Mouse (Mus musculus) urinary bladder, postnatal 10 days (tissue): Measurements from ENCODE around the gene Ptpn7.

Source experiments
- DNase-seq: peaks from one replicate; pipeline ENCODE4 v3.0.0; 2022; ENCODE audit warnings: low spot score

Ptpn7 gene

GRCm38 (mm10) chr1:135159074-135159473, 26.6 kb downstream of the Ptpn7 start:
- no peak for DNase-seq

- no peak for DNase-seq
These were observed 27.1 kb downstream of the Ptpn7 start for GRCm38 (mm10) chr1:135159556-135160123.

- DNase-seq, result no peak
These were observed 28.0 kb downstream of the Ptpn7 start for GRCm38 (mm10) chr1:135160411-135161050.

GRCm38 (mm10) chr1:135162720-135163119, 30.2 kb downstream of the Ptpn7 start:
- DNase-seq, result no peak

GRCm38 (mm10) chr1:135167435-135167834, 34.9 kb downstream of the Ptpn7 start, which contains the start of gene Gpr37l1:
Gpr37l1 (minus strand) TSS chr1:135167681.
- DNase-seq, result no peak

GRCm38 (mm10) chr1:135168453-135169200, 36.1 kb downstream of the Ptpn7 start:
- no peak for DNase-seq

- DNase-seq, result no peak
These were observed 37.2 kb downstream of the Ptpn7 start for GRCm38 (mm10) chr1:135169556-135170224.

- DNase-seq, result no peak
These were observed 37.8 kb downstream of the Ptpn7 start for GRCm38 (mm10) chr1:135170299-135170698.

GRCm38 (mm10) chr1:135171202-135171601, 38.7 kb downstream of the Ptpn7 start:
- no peak for DNase-seq

- DNase-seq, result no peak
These were observed 39.5 kb downstream of the Ptpn7 start for GRCm38 (mm10) chr1:135171984-135172383.

GRCm38 (mm10) chr1:135173311-135173710, 40.8 kb downstream of the Ptpn7 start:
- no peak for DNase-seq

- DNase-seq, result no peak
These were observed 42.7 kb downstream of the Ptpn7 start for GRCm38 (mm10) chr1:135175176-135175575.

GRCm38 (mm10) chr1:135177724-135178123, 45.2 kb downstream of the Ptpn7 start:
- no peak for DNase-seq

GRCm38 (mm10) chr1:135178863-135179262, 46.4 kb downstream of the Ptpn7 start:
- no peak for DNase-seq

GRCm38 (mm10) chr1:135180830-135181229, 48.3 kb downstream of the Ptpn7 start:
- DNase-seq, result no peak

GRCm38 (mm10) chr1:135181275-135181674, 48.8 kb downstream of the Ptpn7 start:
- DNase-seq, result no peak

GRCm38 (mm10) chr1:135181880-135182623, 49.6 kb downstream of the Ptpn7 start:
- DNase-seq, result no peak

- DNase-seq, result no peak
These were observed 50.5 kb downstream of the Ptpn7 start for GRCm38 (mm10) chr1:135182975-135183374.

GRCm38 (mm10) chr1:135183448-135183847, 50.9 kb downstream of the Ptpn7 start:
- no peak for DNase-seq

GRCm38 (mm10) chr1:135183941-135184570, 51.6 kb downstream of the Ptpn7 start:
- DNase-seq, result no peak

GRCm38 (mm10) chr1:135185936-135186335, 53.4 kb downstream of the Ptpn7 start:
- DNase-seq, result no peak
